Mouse (Mus musculus): ENCODE results near the gene Pi4ka.

Gene Pi4ka

GRCm38 (mm10) chr16:17258917-17259316 lies 147.2 kb downstream of the Pi4ka start:
- no peaks in the 10 kb centered on the region for H3K9me3 ChIP-seq (ENCODE audit: low read length)
- TF ChIP-seq NANOG (IDR thresholded peaks at IDR 0.05; ENCODE audit: borderline replicate concordance, low read length), result no peak
- no peak for TF ChIP-seq CTCF (conservative IDR thresholded peaks at IDR 0.05; ENCODE audit: low read length)
- no peak for TF ChIP-seq POU5F1 (IDR thresholded peaks at IDR 0.05; ENCODE audit: borderline replicate concordance, low read length)
- H3K4me3 ChIP-seq (replicated peaks; ENCODE audit: low read length), result peak overlapping the region; percentile 35

GRCm38 (mm10) chr16:17257359-17257821 lies 148.7 kb downstream of the Pi4ka start:
- Histone ChIP-seq H3K4me3 (replicated peaks; ENCODE audit: low read length) (peak overlapping the region; percentile 35; the same call in 1 of the 2 replicates), H3K4me1 (replicated peaks; ENCODE audit: low read depth, low read length) (peaks cover 97% of the 10 kb centered on the region), H3K27me3 (ENCODE audit: insufficient read depth, low read length) (no peaks in the 10 kb centered on the region), H3K36me3 (ENCODE audit: insufficient read depth, low read length) (peaks cover 85% of the 10 kb centered on the region), H3K9me3 (ENCODE audit: low read length) (no peaks in the 10 kb centered on the region)
- TF ChIP-seq POU5F1 (IDR thresholded peaks at IDR 0.05; ENCODE audit: borderline replicate concordance, low read length) (no peak), NANOG (IDR thresholded peaks at IDR 0.05; ENCODE audit: borderline replicate concordance, low read length) (no peak), CTCF (conservative IDR thresholded peaks at IDR 0.05; ENCODE audit: low read length) (no peak; the same call in 1 of the 2 replicates)

More at GRCm38 (mm10) chr16:17258917-17259316, 147.2 kb downstream of the Pi4ka start:
- H3K4me1 ChIP-seq (replicated peaks; ENCODE audit: low read depth, low read length), result peaks cover 95% of the 10 kb centered on the region
- H3K27me3 ChIP-seq (ENCODE audit: insufficient read depth, low read length), result no peaks in the 10 kb centered on the region
- peaks cover 83% of the 10 kb centered on the region for H3K36me3 ChIP-seq (ENCODE audit: insufficient read depth, low read length)

- H3K4me1 ChIP-seq (replicated peaks; ENCODE audit: low read depth, low read length), result peaks cover 98% of the 10 kb centered on the region
- H3K9me3 ChIP-seq (ENCODE audit: low read length), result no peaks in the 10 kb centered on the region
- H3K27me3 ChIP-seq (ENCODE audit: insufficient read depth, low read length), result no peaks in the 10 kb centered on the region
- H3K4me3 ChIP-seq (replicated peaks; ENCODE audit: low read length), result no peak overlapping the region
- no peak for TF ChIP-seq CTCF (conservative IDR thresholded peaks at IDR 0.05; ENCODE audit: low read length)
- no peak for TF ChIP-seq NANOG (IDR thresholded peaks at IDR 0.05; ENCODE audit: borderline replicate concordance, low read length)
- TF ChIP-seq POU5F1 (IDR thresholded peaks at IDR 0.05; ENCODE audit: borderline replicate concordance, low read length), result no peak
- H3K36me3 ChIP-seq (ENCODE audit: insufficient read depth, low read length), result peaks cover 66% of the 10 kb centered on the region
These were observed 150.8 kb downstream of the Pi4ka start for GRCm38 (mm10) chr16:17255270-17255669.

GRCm38 (mm10) chr16:17254005-17254597 lies 152.0 kb downstream of the Pi4ka start:
- Histone ChIP-seq H3K36me3 (ENCODE audit: insufficient read depth, low read length) (peaks cover 54% of the 10 kb centered on the region), H3K4me1 (replicated peaks; ENCODE audit: low read depth, low read length) (peaks cover 98% of the 10 kb centered on the region), H3K4me3 (replicated peaks; ENCODE audit: low read length) (peak overlapping the region; percentile 64), H3K9me3 (ENCODE audit: low read length) (no peaks in the 10 kb centered on the region), H3K27me3 (ENCODE audit: insufficient read depth, low read length) (no peaks in the 10 kb centered on the region)
- TF ChIP-seq POU5F1 (IDR thresholded peaks at IDR 0.05; ENCODE audit: borderline replicate concordance, low read length) (peak; percentile 50; the same call in 1 of the 2 replicates), CTCF (conservative IDR thresholded peaks at IDR 0.05; ENCODE audit: low read length) (no peak)

GRCm38 (mm10) chr16:17252841-17253240 lies 153.3 kb downstream of the Pi4ka start:
- H3K4me3 ChIP-seq (replicated peaks; ENCODE audit: low read length), result peak overlapping the region; percentile 64
- peaks cover 47% of the 10 kb centered on the region for H3K36me3 ChIP-seq (ENCODE audit: insufficient read depth, low read length)
- TF ChIP-seq NANOG (IDR thresholded peaks at IDR 0.05; ENCODE audit: borderline replicate concordance, low read length) (no peak), CTCF (conservative IDR thresholded peaks at IDR 0.05; ENCODE audit: low read length) (no peak), POU5F1 (IDR thresholded peaks at IDR 0.05; ENCODE audit: borderline replicate concordance, low read length) (no peak)
- H3K4me1 ChIP-seq (replicated peaks; ENCODE audit: low read depth, low read length), result peaks cover 98% of the 10 kb centered on the region
- no peaks in the 10 kb centered on the region for H3K9me3 ChIP-seq (ENCODE audit: low read length)
- H3K27me3 ChIP-seq (ENCODE audit: insufficient read depth, low read length), result no peaks in the 10 kb centered on the region

- H3K36me3 ChIP-seq (ENCODE audit: insufficient read depth, low read length), result peaks cover 47% of the 10 kb centered on the region
- no peaks in the 10 kb centered on the region for H3K27me3 ChIP-seq (ENCODE audit: insufficient read depth, low read length)
- H3K4me3 ChIP-seq (replicated peaks; ENCODE audit: low read length), result peak overlapping the region; percentile 64
- H3K9me3 ChIP-seq (ENCODE audit: low read length), result no peaks in the 10 kb centered on the region
- no peak for TF ChIP-seq NANOG (IDR thresholded peaks at IDR 0.05; ENCODE audit: borderline replicate concordance, low read length)
- TF ChIP-seq POU5F1 (IDR thresholded peaks at IDR 0.05; ENCODE audit: borderline replicate concordance, low read length), result no peak
- no peak for TF ChIP-seq CTCF (conservative IDR thresholded peaks at IDR 0.05; ENCODE audit: low read length)
- H3K4me1 ChIP-seq (replicated peaks; ENCODE audit: low read depth, low read length), result peaks cover 98% of the 10 kb centered on the region
These were observed 153.9 kb downstream of the Pi4ka start for GRCm38 (mm10) chr16:17252086-17252726.

- Histone ChIP-seq H3K4me3 (replicated peaks; ENCODE audit: low read length) (peak overlapping the region; percentile 64), H3K4me1 (replicated peaks; ENCODE audit: low read depth, low read length) (peaks cover 98% of the 10 kb centered on the region), H3K9me3 (ENCODE audit: low read length) (no peaks in the 10 kb centered on the region), H3K27me3 (ENCODE audit: insufficient read depth, low read length) (no peaks in the 10 kb centered on the region), H3K36me3 (ENCODE audit: insufficient read depth, low read length) (peaks cover 44% of the 10 kb centered on the region)
- TF ChIP-seq POU5F1 (IDR thresholded peaks at IDR 0.05; ENCODE audit: borderline replicate concordance, low read length), result no peak
- TF ChIP-seq NANOG (IDR thresholded peaks at IDR 0.05; ENCODE audit: borderline replicate concordance, low read length), result no peak
- no peak for TF ChIP-seq CTCF (conservative IDR thresholded peaks at IDR 0.05; ENCODE audit: low read length)
These were observed 154.6 kb downstream of the Pi4ka start for GRCm38 (mm10) chr16:17251539-17251938.

GRCm38 (mm10) chr16:17249135-17249534 lies 157.0 kb downstream of the Pi4ka start:
- Histone ChIP-seq H3K9me3 (ENCODE audit: low read length) (no peaks in the 10 kb centered on the region), H3K4me3 (replicated peaks; ENCODE audit: low read length) (0 out of 2 replicates have a peak overlapping the region, but pooled peaks have one; percentile 10), H3K27me3 (ENCODE audit: insufficient read depth, low read length) (no peaks in the 10 kb centered on the region), H3K36me3 (ENCODE audit: insufficient read depth, low read length) (peaks cover 29% of the 10 kb centered on the region), H3K4me1 (replicated peaks; ENCODE audit: low read depth, low read length) (peaks cover 100% of the 10 kb centered on the region)
- TF ChIP-seq NANOG (IDR thresholded peaks at IDR 0.05; ENCODE audit: borderline replicate concordance, low read length) (no peak), CTCF (conservative IDR thresholded peaks at IDR 0.05; ENCODE audit: low read length) (no peak), POU5F1 (IDR thresholded peaks at IDR 0.05; ENCODE audit: borderline replicate concordance, low read length) (no peak)

Measured in E14TG2a.4 (cell line).